Mouse (Mus musculus): ENCODE results near the gene Rcn3. TPM values are rescaled to one million over a fixed set of nuclear protein-coding genes. Genes with fewer than 3 reads are reported as not detected.

Rcn3 gene
- total RNA-seq, 2 experiments from 2014 or later, result 65.2 to 71.2 TPM

GRCm38 (mm10) chr7:45048001-45048890 lies 43.8 kb downstream of the Rcn3 start:
- no peak for DNase-seq

- DNase-seq, result no peak
Observed at GRCm38 (mm10) chr7:45047491-45047890, 44.5 kb downstream of the Rcn3 start.

GRCm38 (mm10) chr7:45046853-45047350 lies 45.1 kb downstream of the Rcn3 start:
- DNase-seq, result no peak

- DNase-seq, result no peak
Observed at GRCm38 (mm10) chr7:45045741-45046140, 46.3 kb downstream of the Rcn3 start.

GRCm38 (mm10) chr7:45043307-45043706 lies 48.7 kb downstream of the Rcn3 start:
- no peak for DNase-seq

- DNase-seq, result no peak
Observed at GRCm38 (mm10) chr7:45040851-45041250, 51.2 kb downstream of the Rcn3 start.

- DNase-seq, result no peak
Observed at GRCm38 (mm10) chr7:45038411-45038810, 53.6 kb downstream of the Rcn3 start.

- peak; percentile 78 for DNase-seq
Observed at GRCm38 (mm10) chr7:45037720-45038361, 54.2 kb downstream of the Rcn3 start.

- DNase-seq, result no peak
Observed at GRCm38 (mm10) chr7:45036702-45037101, 55.3 kb downstream of the Rcn3 start.

GRCm38 (mm10) chr7:45035631-45036030 lies 56.4 kb downstream of the Rcn3 start:
- no peak for DNase-seq

GRCm38 (mm10) chr7:45033722-45034359 lies 58.2 kb downstream of the Rcn3 start:
- DNase-seq, result no peak

Small RNA genes within 50 kb of the gene (microRNA-seq; reads per million reads assigned to microRNA genes)
- gene Mir150 (1,119 reads per million, percentile 75 among the genes with 10 or more reads in this experiment), gene Mir5121 (56.3 reads per million, percentile 37 among the genes with 10 or more reads in this experiment)

Other genes starting within 250 kb of the Rcn3 start
- 100 to 1,000 TPM in 1 of 2 experiments, 10 to 100 TPM in 1; 92.4 to 109 TPM for gene Akt1s1, start 243.2 kb downstream of the Rcn3 start, total RNA-seq (2021)
- gene Tbc1d17, start 243.1 kb downstream of the Rcn3 start, total RNA-seq (2021), result 10 to 100 TPM; 61.9 to 73.1 TPM
- 10 to 100 TPM; 37.6 to 38.6 TPM for gene Pnkp, start 235.1 kb downstream of the Rcn3 start, total RNA-seq (2021)
- 100 to 1,000 TPM; 239 to 266 TPM for gene Ptov1, start 222.4 kb downstream of the Rcn3 start, total RNA-seq (2021)
- 10 to 100 TPM; 73.7 to 83.7 TPM for gene Med25, start 199.5 kb downstream of the Rcn3 start, total RNA-seq (2021)
- gene Fuz, start 196.1 kb downstream of the Rcn3 start, total RNA-seq (2021), result 10 to 100 TPM; 19.5 to 24.8 TPM
- 10 to 100 TPM; 83.6 to 93.2 TPM for gene Ap2a1, start 162.7 kb downstream of the Rcn3 start, total RNA-seq (2021)
- gene Tsks, start 149.0 kb downstream of the Rcn3 start, total RNA-seq (2021), result not detected
- 10 to 100 TPM in 1 of 2 experiments, 1 to 10 TPM in 1; 9.8 to 15.3 TPM for gene Cpt1c, start 117.4 kb downstream of the Rcn3 start, total RNA-seq (2021)
- 100 to 1,000 TPM; 254 to 258 TPM for gene Prmt1, start 105.7 kb downstream of the Rcn3 start, total RNA-seq (2021)
- 10 to 100 TPM; 80.3 to 89.6 TPM for gene Irf3, start 94.6 kb downstream of the Rcn3 start, total RNA-seq (2021)
- gene Bcl2l12, start 93.5 kb downstream of the Rcn3 start, total RNA-seq (2021), result 10 to 100 TPM; 15.8 to 16.2 TPM
- gene Scaf1, start 75.9 kb downstream of the Rcn3 start, total RNA-seq (2021), result 10 to 100 TPM; 69.6 to 81.1 TPM
- gene Rras, start 74.3 kb downstream of the Rcn3 start, total RNA-seq (2021), result 10 to 100 TPM; 57.6 to 60.2 TPM
- 10 to 100 TPM; 36.9 to 51.9 TPM for gene Prr12, start 39.3 kb downstream of the Rcn3 start, total RNA-seq (2021)
- gene Nosip, start 29.8 kb downstream of the Rcn3 start, total RNA-seq (2021), result 10 to 100 TPM; 39.7 to 45.9 TPM
- 10 to 100 TPM; 18.5 to 20.0 TPM for gene Prrg2, start 29.5 kb downstream of the Rcn3 start, total RNA-seq (2021)
- 100 to 1,000 TPM; 169 to 185 TPM for gene Fcgrt, start 11.6 kb upstream of the Rcn3 start, total RNA-seq (2021)
- gene Rps11, start 32.2 kb upstream of the Rcn3 start, total RNA-seq (2021), result 1,000 to 10,000 TPM; 1,283 to 1,295 TPM
- 1,000 to 10,000 TPM; 1,643 to 1,697 TPM for gene Rpl13a, start 36.5 kb upstream of the Rcn3 start, total RNA-seq (2021)
- not detected for gene Gm45713, start 44.0 kb upstream of the Rcn3 start, total RNA-seq (2021)
- gene Flt3l, start 44.2 kb upstream of the Rcn3 start, total RNA-seq (2021), result 10 to 100 TPM in 1 of 2 experiments, 1 to 10 TPM in 1; 9.7 to 18.1 TPM
- 10 to 100 TPM; 59.0 to 68.5 TPM for gene Pih1d1, start 62.1 kb upstream of the Rcn3 start, total RNA-seq (2021)
- 10 to 100 TPM; 50.6 to 68.2 TPM for gene Aldh16a1, start 62.4 kb upstream of the Rcn3 start, total RNA-seq (2021)
- under 1 TPM; 0.18 to 0.42 TPM for gene Slc17a7, start 71.7 kb upstream of the Rcn3 start, total RNA-seq (2021)
- not detected for gene Gfy, start 87.3 kb upstream of the Rcn3 start, total RNA-seq (2021)
- gene Pth2, start 88.8 kb upstream of the Rcn3 start, total RNA-seq (2021), result not detected
- gene Ccdc155, start 112.7 kb upstream of the Rcn3 start, total RNA-seq (2021), result under 1 TPM in 1 of 2 experiments, not detected in 1; 0.36 TPM
- gene Dkkl1, start 119.9 kb upstream of the Rcn3 start, total RNA-seq (2021), result under 1 TPM in 1 of 2 experiments, not detected in 1; 0.30 TPM
- 10 to 100 TPM; 21.0 to 24.0 TPM for gene Tead2, start 123.5 kb upstream of the Rcn3 start, total RNA-seq (2021)
- gene Cd37, start 146.9 kb upstream of the Rcn3 start, total RNA-seq (2021), result 10 to 100 TPM; 13.9 to 17.6 TPM
- under 1 TPM in 1 of 2 experiments, not detected in 1; 0.12 TPM for gene Slc6a16, start 148.9 kb upstream of the Rcn3 start, total RNA-seq (2021)
- under 1 TPM in 1 of 2 experiments, not detected in 1; 0.42 TPM for gene Slc6a21, start 185.3 kb upstream of the Rcn3 start, total RNA-seq (2021)
- 10 to 100 TPM; 15.9 to 26.8 TPM for gene Trpm4, start 241.6 kb upstream of the Rcn3 start, total RNA-seq (2021)
- gene Hrc, start 243.1 kb upstream of the Rcn3 start, total RNA-seq (2021), result 10 to 100 TPM; 10.7 to 47.8 TPM

Data from adrenal gland, postnatal 10 days (tissue).